Mouse (Mus musculus): ENCODE data around the gene Aars2.

GRCm38 (mm10) chr17:45551249-45551796 is 44.7 kb downstream of the Aars2 start:
- no peak for TF ChIP-seq CTCF (conservative IDR thresholded peaks at IDR 0.05 in 1 of 2, IDR thresholded peaks at IDR 0.05 in 1 of 2; ENCODE audit: low read depth in 2 of 2, low read length in 2 of 2)
- no peak for TF ChIP-seq HCFC1 (IDR thresholded peaks at IDR 0.05; ENCODE audit: low read depth, low read length)
- no peak for TF ChIP-seq ZNF384 (IDR thresholded peaks at IDR 0.05; ENCODE audit: low read depth, low read length)
- TF ChIP-seq MAX (IDR thresholded peaks at IDR 0.05; ENCODE audit: low read length) = no peak
- no peak for TF ChIP-seq MXI1 (IDR thresholded peaks at IDR 0.05; ENCODE audit: low read depth, low read length)
- no peak for TF ChIP-seq MAZ (IDR thresholded peaks at IDR 0.05; ENCODE audit: low read depth, low read length)
- TF ChIP-seq MAFK (IDR thresholded peaks at IDR 0.05; ENCODE audit: insufficient replicate concordance, low read length) = no peak
- no peak for TF ChIP-seq ZKSCAN1 (IDR thresholded peaks at IDR 0.05; ENCODE audit: borderline replicate concordance, low read depth, low read length)
- peak; percentile 72 for TF ChIP-seq EP300 (IDR thresholded peaks at IDR 0.05; ENCODE audit: low read length)
- no peak for TF ChIP-seq E2F4 (IDR thresholded peaks at IDR 0.05; ENCODE audit: insufficient replicate concordance, low read depth, low read length)
- TF ChIP-seq CHD1 (IDR thresholded peaks at IDR 0.05; ENCODE audit: low read depth, low read length) = no peak
- TF ChIP-seq TBP (conservative IDR thresholded peaks at IDR 0.05; ENCODE audit: low read depth, low read length) = peak; percentile 80
